Mouse (Mus musculus) telencephalon, adult 2 months (tissue): Measurements from ENCODE around the gene 1700028J19Rik.
A peak's percentile ranks its signal among the peaks of the same experiment; 100 is the strongest.

Experiments used
- DNase-seq: peaks from one replicate; pipeline ENCODE4 v3.0.0-alpha.2; 2011; ENCODE audit warnings: low read depth, low spot score

The 1700028J19Rik gene

DNA sequence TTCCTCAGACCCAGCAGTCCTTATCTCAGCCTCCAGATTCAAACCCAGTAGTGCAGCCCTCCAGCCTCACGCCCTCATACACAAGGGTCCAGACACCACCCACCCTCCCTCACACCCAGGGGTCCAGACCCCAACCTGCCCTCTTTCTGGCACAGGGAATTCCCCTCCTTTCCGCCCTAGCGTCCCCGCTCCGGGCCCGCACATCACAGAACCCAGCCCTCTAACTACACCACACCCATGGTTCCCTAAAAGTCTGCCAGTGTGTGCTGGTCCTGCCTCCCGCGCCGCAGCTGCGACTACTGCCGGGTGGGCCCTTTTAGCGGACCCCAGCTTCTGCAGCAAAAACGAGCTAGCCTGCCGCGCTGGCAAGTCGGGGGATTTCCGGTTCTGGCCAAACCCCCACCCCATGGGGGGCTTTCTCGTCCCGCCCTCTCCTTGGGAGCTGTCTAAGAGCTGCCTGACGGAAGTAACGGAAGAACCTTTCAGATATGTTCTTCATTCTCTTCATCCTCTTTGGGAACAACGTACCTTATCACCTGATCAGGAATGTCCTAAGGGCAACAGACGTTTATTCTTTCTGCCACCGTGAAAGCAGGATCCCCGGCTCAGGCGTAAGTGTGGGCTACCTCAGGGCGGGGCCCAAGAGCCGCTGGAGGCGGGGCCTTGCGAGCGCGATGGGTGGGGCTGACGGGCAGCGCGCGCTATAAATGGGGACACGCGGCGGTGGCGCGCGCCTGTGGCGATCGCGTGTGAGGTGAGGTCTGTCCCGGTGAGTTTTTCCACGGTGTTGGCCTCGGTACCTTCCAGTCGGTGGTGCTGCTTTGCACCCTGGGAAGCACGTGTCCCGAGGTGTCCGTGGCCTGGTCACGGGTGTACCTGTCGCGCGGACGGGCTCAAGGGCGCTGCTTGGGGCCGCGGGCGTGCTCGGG is at the start of gene 1700028J19Rik, which contains the start of gene 2410002F23Rik:
TSS of gene 1700028J19Rik (minus strand) at position 641 of the 929 bp plus-strand sequence.
TSS of gene 2410002F23Rik (plus strand) at position 668 of the 929 bp plus-strand sequence.
- peak; percentile 85 for DNase-seq

GRCm38 (mm10) chr7:44291418-44291817 is 44.9 kb upstream of the 1700028J19Rik start:
- DNase-seq: no peak

DNA sequence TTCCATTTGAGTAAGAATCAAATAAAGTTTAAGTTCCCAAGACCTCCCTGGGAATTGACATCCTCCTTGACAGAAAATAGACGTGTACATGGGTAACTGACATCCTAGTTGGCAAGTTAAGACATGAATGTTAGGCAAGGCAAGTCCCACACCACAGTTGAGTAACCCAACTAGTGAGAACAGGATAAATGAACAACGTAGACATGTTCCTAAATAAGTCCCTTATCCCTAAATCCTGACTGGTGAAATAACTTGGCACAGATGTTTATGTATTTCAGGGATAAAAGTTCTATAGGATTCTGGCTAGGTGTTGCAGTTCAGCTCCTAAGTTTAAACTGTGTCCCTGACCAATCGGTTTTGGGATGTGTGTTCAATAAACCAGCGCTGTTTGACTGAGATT is 44.5 kb upstream of the 1700028J19Rik start:
- DNase-seq: no peak

DNA sequence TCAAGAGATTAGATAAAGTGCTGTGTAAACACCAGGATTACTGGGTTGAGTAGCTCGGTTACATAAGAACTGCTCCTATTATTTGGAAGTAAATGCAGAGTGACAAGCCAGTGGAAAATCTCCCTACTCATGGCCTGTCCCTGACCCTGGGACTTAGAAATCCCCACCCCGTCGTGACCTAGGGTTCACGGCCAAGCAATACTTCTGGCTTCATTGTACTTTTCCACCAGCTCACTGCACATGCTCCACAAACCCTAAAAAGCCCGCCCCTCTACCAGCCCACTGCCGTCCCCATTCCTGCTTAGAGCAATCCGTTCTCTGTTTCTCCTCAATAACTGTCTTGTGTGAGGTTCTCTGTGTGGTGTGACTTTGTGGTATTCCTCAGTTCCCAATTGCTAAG is 41.3 kb upstream of the 1700028J19Rik start:
- DNase-seq: no peak

- peak; percentile 33 for DNase-seq
These were observed 35.1 kb upstream of the 1700028J19Rik start for GRCm38 (mm10) chr7:44281586-44281985.

DNA sequence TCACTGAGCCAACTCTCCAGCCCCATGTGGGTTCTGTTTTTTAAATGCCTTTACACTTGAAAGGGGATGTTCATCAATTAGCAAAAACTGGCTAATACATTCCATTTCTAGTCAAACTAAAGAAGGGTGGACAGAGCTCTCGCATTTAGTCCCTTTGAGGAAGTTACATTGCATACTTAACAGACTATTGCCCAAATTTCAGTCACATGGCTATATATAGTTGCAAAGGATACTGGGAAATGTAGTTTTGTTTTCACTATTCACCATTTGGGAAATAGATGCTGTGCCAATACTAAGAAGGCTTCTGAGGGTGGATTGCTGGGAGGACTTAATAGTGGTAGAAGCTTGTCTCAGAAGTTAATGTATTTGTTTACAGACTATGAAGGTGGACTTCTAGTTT is 34.5 kb upstream of the 1700028J19Rik start:
- peak; percentile 31 for DNase-seq

- DNase-seq: peak; percentile 22
These were observed 30.7 kb upstream of the 1700028J19Rik start for GRCm38 (mm10) chr7:44277250-44277622.

- DNase-seq: no peak
These were observed 30.2 kb upstream of the 1700028J19Rik start for GRCm38 (mm10) chr7:44276461-44277249.

DNA sequence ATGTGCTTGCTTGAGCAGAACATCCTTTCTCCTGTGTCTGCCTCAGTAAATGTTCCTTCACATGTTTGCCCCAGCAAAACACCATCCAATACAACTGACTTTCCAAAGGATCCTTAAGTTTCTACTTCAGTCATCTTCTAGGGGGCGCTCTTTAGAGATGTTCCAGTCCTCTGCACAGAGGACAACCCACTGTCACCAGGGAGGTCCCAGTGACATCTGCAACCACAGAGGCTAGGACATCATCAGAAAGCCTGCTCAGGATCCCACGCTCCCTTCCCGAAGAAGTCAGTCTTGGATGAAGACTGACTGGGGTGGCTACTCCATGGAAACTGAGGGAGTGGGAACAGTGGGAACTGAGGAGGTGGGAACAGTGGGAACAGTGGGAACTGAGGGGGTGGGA is 29.1 kb upstream of the 1700028J19Rik start:
- no peak for DNase-seq

GRCm38 (mm10) chr7:44274096-44274495 is 27.6 kb upstream of the 1700028J19Rik start:
- DNase-seq: no peak

- DNase-seq: no peak
These were observed 27.0 kb upstream of the 1700028J19Rik start for GRCm38 (mm10) chr7:44273446-44273845.

DNA sequence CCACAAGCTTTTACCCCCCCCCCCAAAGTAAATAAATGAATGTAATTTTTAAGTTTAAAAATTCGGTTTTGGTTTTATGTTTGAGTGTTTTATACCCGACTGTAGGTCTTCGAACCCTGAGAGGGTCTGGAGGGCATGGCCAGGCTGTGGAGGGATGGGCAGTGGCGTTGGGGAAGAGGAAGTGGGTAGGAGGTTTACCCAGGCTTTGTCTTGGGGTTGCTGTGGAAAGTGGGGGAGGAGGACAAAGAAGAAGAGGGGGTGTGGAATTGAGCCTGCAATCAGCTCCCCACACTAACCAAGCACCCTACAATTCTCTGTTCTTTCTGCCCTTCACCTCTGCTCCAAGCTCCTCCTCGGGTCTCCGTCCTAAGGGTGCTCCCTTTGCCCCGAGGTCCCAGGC is 26.1 kb upstream of the 1700028J19Rik start:
- no peak for DNase-seq

- no peak for DNase-seq
These were observed 24.8 kb upstream of the 1700028J19Rik start for GRCm38 (mm10) chr7:44271309-44271708.

- no peak for DNase-seq
These were observed 22.9 kb upstream of the 1700028J19Rik start for GRCm38 (mm10) chr7:44269397-44269796.

GRCm38 (mm10) chr7:44268117-44268516 is 21.6 kb upstream of the 1700028J19Rik start:
- no peak for DNase-seq

DNA sequence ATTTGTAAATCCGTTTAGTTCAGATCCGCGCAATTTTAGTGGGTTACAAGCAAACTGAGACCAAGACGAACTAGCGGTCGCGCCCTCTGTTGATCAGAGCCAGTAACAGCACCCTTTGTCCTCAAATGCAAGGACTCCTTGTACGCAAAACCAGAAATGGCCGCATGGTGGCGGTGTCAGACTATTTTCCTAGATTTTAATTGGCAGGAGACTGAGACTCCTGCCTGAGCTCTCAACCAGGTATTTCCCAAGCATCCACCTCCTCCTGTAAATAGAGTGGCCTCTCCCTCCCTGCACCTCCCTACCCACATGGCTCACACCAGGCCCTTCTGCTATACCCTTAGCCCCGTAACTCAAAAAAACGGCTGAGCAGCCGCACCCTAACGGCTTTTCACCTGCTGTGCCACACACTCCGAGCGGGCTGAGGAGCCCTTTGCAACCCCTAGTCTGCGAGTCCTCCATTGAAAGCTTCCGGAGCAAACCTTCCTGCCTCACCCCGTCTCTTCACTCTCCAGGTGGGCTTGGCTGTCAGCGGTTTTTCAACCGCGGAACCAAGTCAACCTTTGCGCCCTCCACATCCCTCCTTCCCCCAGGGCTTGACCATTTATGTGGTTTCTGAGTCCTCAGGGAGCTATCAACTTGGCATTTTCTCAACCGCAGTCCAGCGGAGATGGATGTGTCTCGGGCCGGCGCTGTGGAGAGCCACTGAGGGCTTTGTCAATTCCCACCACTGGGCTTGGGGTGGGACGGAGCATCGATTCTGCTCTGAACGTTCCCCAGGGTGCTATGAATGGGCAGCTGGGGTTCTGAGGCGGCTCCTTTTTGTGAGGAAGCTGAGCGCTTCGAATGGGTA is 16.5 kb upstream of the 1700028J19Rik start:
- peak; percentile 86 for DNase-seq

GRCm38 (mm10) chr7:44261147-44261546 is 14.7 kb upstream of the 1700028J19Rik start, which contains the start of gene Gm15517:
Gene Gm15517, plus strand, starts transcription at chr7:44261447.
- DNase-seq: no peak

DNA sequence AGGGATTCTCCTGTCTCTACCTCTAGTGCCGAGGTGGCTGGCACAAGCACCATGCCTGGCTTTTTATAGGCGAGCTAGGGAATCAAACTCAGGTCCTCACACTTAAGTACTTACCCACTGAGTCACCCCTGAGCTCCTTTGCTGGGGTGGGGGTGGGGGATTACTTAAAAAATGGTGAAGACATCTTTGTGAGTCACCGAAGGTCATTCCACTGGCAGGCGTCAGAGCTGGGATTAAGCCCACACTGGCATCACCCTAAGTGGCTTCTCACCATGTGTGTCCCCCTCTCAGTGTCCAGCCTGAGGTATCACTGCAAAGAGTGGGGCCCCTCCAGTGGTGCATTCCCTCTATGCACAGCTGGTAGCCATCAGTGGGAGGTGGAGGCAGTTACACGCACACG is 13.9 kb upstream of the 1700028J19Rik start:
- DNase-seq: no peak

GRCm38 (mm10) chr7:44257278-44257677 is 10.8 kb upstream of the 1700028J19Rik start, which contains the start of gene Acp4:
Gene Acp4, minus strand, starts transcription at chr7:44257378.
- DNase-seq: no peak

GRCm38 (mm10) chr7:44254930-44255329 is 8.4 kb upstream of the 1700028J19Rik start:
- DNase-seq: no peak

GRCm38 (mm10) chr7:44253023-44253616 is 6.6 kb upstream of the 1700028J19Rik start:
- DNase-seq: no peak
